ENCODE assay signal across 8 mouse cellular contexts in genomic region chr2:150910295-150910881, GRCm38 (mm10). TPM values are rescaled to one million over a fixed set of nuclear protein-coding genes. Genes with fewer than 3 reads are reported as not detected.
DNase-seq lines count a peak whose midpoint lies in the region; ATAC-seq lines count a peak whose summit lies in the region.

No protein-coding gene starts in this region.

- WGBS in liver, embryonic 12.5 days (ENCODE audit: insufficient replicate concordance), result 43% methylated on average over 7 of the region's 10 CpGs

- intact Hi-C loops in left cerebral cortex, postnatal 4 days (cut with DNase I), result no loop called here

- peak overlapping the region; percentile 90 for H3K27ac ChIP-seq in liver, embryonic 12.5 days

- H3K9ac ChIP-seq in liver, embryonic 12.5 days, result peak overlapping the region; percentile 78

- H3K4me2 ChIP-seq in liver, embryonic 12.5 days, result peak overlapping the region; percentile 83

- ATAC-seq in erythroblast, adult 5-6 weeks (replicated peaks; ENCODE audit: low FRiP score, poor library complexity, severe bottlenecking), result no peak
- no peak for ATAC-seq in liver, embryonic 12.5 days
- ATAC-seq in megakaryocyte-erythroid progenitor cell, adult 5-6 weeks (replicated peaks; ENCODE audit: low FRiP score, low TSS enrichment, poor library complexity, severe bottlenecking), result no peak

- peak overlapping the region; percentile 83 for H3K4me3 ChIP-seq in erythroblast, embryonic 14.5 days (replicated peaks)
- H3K4me3 ChIP-seq in liver, embryonic 12.5 days, result peak overlapping the region; percentile 78

- H3K4me1 ChIP-seq in erythroblast, embryonic 14.5 days (ENCODE audit: control insufficient read depth), result peaks cover 36% of the 10 kb centered on the region
- H3K4me1 ChIP-seq in liver, embryonic 12.5 days, result peaks cover 32% of the 10 kb centered on the region

- H3K36me3 ChIP-seq in erythroblast, embryonic 14.5 days (ENCODE audit: control insufficient read depth), result peaks cover 31% of the 10 kb centered on the region
- peaks cover 18% of the 10 kb centered on the region for H3K36me3 ChIP-seq in liver, embryonic 12.5 days

- no peaks in the 10 kb centered on the region for H3K27me3 ChIP-seq in erythroblast, embryonic 14.5 days (ENCODE audit: control insufficient read depth)
- peaks cover 5% of the 10 kb centered on the region; the same call in 1 of the 2 replicates for H3K27me3 ChIP-seq in liver, embryonic 12.5 days (replicated peaks)

- DNase-seq in thymus, postnatal 14 days, result peak; percentile 10
- no peak for DNase-seq in thymus, postnatal 10 days (ENCODE audit: low spot score in 2 of 2)
- no peak for DNase-seq in left cerebral cortex, postnatal 4 days
- DNase-seq in urinary bladder, postnatal 25 days (ENCODE audit: low spot score), result no peak

- H3K9me3 ChIP-seq in erythroblast, embryonic 14.5 days (ENCODE audit: control insufficient read depth, low read length), result no peaks in the 10 kb centered on the region
- no peaks in the 10 kb centered on the region for H3K9me3 ChIP-seq in liver, embryonic 12.5 days (replicated peaks)

RNA-seq across cellular contexts. Expression of gene Gins1, which starts 5.2 kb away (rescaled TPM):
- 5.5 and 5.9 TPM in 2 replicates for polyA plus RNA-seq in erythroblast, embryonic 14.5 days (2012)
- 6.0 and 21.3 TPM in 2 replicates for total RNA-seq in erythroblast, adult 5-6 weeks (2015; ENCODE audit: low replicate concordance)
- 21.1 and 23.8 TPM in 2 replicates for total RNA-seq in erythroblast, adult 5-6 weeks (2017; ENCODE audit: low replicate concordance)
- polyA plus RNA-seq in liver, embryonic 12.5 days (2016; fragmentation: Nextera tagmentation; extraction: Ambion mirVana), result 50.2 and 51.1 TPM in 2 replicates
- 41.8 and 68.1 TPM in 2 replicates for total RNA-seq in megakaryocyte-erythroid progenitor cell, adult 5-6 weeks (2014; fragmentation: Nextera tagmentation)
- total RNA-seq in megakaryocyte-erythroid progenitor cell, adult 5-6 weeks (2017), result 87.4 and 115 TPM in 2 replicates
- total RNA-seq in left cerebral cortex, postnatal 4 days (2021), result 1 to 10 TPM; 7.2 to 8.9 TPM

RNA-seq across cellular contexts. Expression of gene Abhd12, which starts 5.8 kb away (rescaled TPM):
- polyA plus RNA-seq in erythroblast, embryonic 14.5 days (2012), result 3.4 and 3.6 TPM in 2 replicates
- total RNA-seq in erythroblast, adult 5-6 weeks (2015; ENCODE audit: low replicate concordance), result 14.6 and 26.1 TPM in 2 replicates
- 13.4 and 42.8 TPM in 2 replicates for total RNA-seq in erythroblast, adult 5-6 weeks (2017; ENCODE audit: low replicate concordance)
- polyA plus RNA-seq in liver, embryonic 12.5 days (2016; fragmentation: Nextera tagmentation; extraction: Ambion mirVana), result 24.9 and 25.3 TPM in 2 replicates
- 9.5 and 13.2 TPM in 2 replicates for total RNA-seq in megakaryocyte-erythroid progenitor cell, adult 5-6 weeks (2014; fragmentation: Nextera tagmentation)
- 21.8 and 45.1 TPM in 2 replicates for total RNA-seq in megakaryocyte-erythroid progenitor cell, adult 5-6 weeks (2017)
- total RNA-seq in left cerebral cortex, postnatal 4 days (2021), result 100 to 1,000 TPM; 116 to 117 TPM
